8 mouse cellular contexts compared by ENCODE assay signal in the genomic region with DNA sequence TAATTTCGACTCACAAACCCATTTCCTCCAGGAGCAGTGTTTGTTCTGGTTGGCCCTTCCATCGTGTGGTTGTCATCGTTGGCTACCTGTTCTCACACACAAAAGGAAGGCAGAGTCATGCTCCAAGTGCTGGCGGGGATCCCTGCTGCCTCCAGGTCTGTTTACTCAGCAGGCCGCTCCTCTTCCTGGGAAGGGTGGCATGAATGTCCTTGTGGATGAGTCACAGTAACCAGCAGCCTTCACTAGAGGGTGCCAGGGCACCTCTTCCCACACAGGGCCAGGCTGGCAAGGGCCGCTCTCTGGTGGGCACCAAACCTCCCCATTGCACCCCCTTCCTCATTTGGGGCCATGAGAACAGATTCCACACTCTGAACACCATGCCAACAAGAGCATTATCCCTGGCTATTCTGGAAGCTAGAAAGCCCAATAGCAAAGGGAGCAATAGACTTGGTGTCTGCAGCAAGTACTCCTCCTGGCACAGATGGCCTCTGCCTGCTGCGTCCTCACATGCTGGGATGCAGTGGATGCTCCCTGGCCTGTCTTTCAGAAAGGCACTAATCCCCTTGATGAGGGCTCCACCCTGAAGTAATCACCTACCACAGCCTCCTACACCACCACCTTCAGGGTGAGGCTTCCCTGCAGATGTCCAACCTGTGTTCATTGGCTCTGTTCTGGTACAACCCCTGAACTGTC.
DNase-seq lines count a peak whose midpoint lies in the region; ATAC-seq and TF ChIP-seq lines count a peak whose summit lies in the region.

No protein-coding gene starts in this region.

- peak; percentile 48 for TF ChIP-seq CTCF in forebrain, postnatal 0 days (IDR thresholded peaks at IDR 0.05; ENCODE audit: low read depth)
- TF ChIP-seq CTCF in lung, adult 2 months (IDR thresholded peaks at IDR 0.05; ENCODE audit: insufficient read depth, low read length), result peak; percentile 77

- H3K9ac ChIP-seq in forebrain, postnatal 0 days, result no peak overlapping the region
- H3K9ac ChIP-seq in forebrain, embryonic 16.5 days (replicated peaks; ENCODE audit: low read depth, low read length), result no peak overlapping the region
- H3K9ac ChIP-seq in intestine, embryonic 15.5 days, result no peak overlapping the region

- no peaks in the 10 kb centered on the region for H3K27me3 ChIP-seq in forebrain, postnatal 0 days (ENCODE audit: insufficient read depth, low read length)
- H3K27me3 ChIP-seq in forebrain, embryonic 16.5 days (replicated peaks; ENCODE audit: control insufficient read depth, insufficient read depth, low read length), result no peaks in the 10 kb centered on the region
- H3K27me3 ChIP-seq in intestine, embryonic 15.5 days (replicated peaks), result no peaks in the 10 kb centered on the region

- ATAC-seq in forebrain, postnatal 0 days, result peak; percentile 74
- ATAC-seq in forebrain, embryonic 16.5 days, result no peak
- peak; percentile 80 for ATAC-seq in intestine, embryonic 15.5 days
- ATAC-seq in CD4-positive, CD25-positive, alpha-beta regulatory T cell, adult 4 months, result no peak

- 0 out of 2 replicates have a peak, but pooled peaks have one; percentile 6 for TF ChIP-seq POLR2A in lung, adult 2 months (IDR thresholded peaks at IDR 0.05; ENCODE audit: borderline replicate concordance, extremely low read depth, low read depth, low read length)

- H3K27ac ChIP-seq in forebrain, postnatal 0 days (ENCODE audit: low read depth, low read length), result no peak overlapping the region
- H3K27ac ChIP-seq in forebrain, embryonic 16.5 days (ENCODE audit: low read length), result no peak overlapping the region
- no peak overlapping the region for H3K27ac ChIP-seq in intestine, embryonic 15.5 days

- no peak overlapping the region for H3K4me3 ChIP-seq in forebrain, postnatal 0 days (ENCODE audit: low read depth, low read length)
- no peak overlapping the region for H3K4me3 ChIP-seq in forebrain, embryonic 16.5 days (replicated peaks; ENCODE audit: low read length)
- H3K4me3 ChIP-seq in intestine, embryonic 15.5 days (replicated peaks), result no peak overlapping the region
- H3K4me3 ChIP-seq in lung, adult 2 months (replicated peaks; ENCODE audit: extremely low read depth, low read depth, low read length), result no peak overlapping the region

- WGBS in forebrain, postnatal 0 days, result 56% methylated on average over 7 of the region's 7 CpGs
- 56% methylated on average over 7 of the region's 7 CpGs for WGBS in forebrain, embryonic 16.5 days
- WGBS in intestine, embryonic 15.5 days, result 46% methylated on average over 7 of the region's 7 CpGs
- 23% methylated on average over 7 of the region's 7 CpGs for WGBS in lung, adult 2 months

- DNase-seq in forebrain, postnatal 0 days, result peak; percentile 12
- peak; percentile 24 to 35 for DNase-seq in urinary bladder, adult 18-20 months (ENCODE audit: low spot score in 2 of 2)
- DNase-seq in urinary bladder, postnatal 10 days (ENCODE audit: low spot score), result no peak
- peak; percentile 58 for DNase-seq in lung, adult 2 months
- no peak for DNase-seq in gastrocnemius, postnatal 25 days

- H3K9me3 ChIP-seq in forebrain, postnatal 0 days (ENCODE audit: low read length), result no peaks in the 10 kb centered on the region
- H3K9me3 ChIP-seq in forebrain, embryonic 16.5 days (ENCODE audit: control insufficient read depth, low read length), result no peaks in the 10 kb centered on the region
- H3K9me3 ChIP-seq in intestine, embryonic 15.5 days, result no peaks in the 10 kb centered on the region

- H3K36me3 ChIP-seq in forebrain, postnatal 0 days (ENCODE audit: insufficient read depth), result no peaks in the 10 kb centered on the region
- no peaks in the 10 kb centered on the region for H3K36me3 ChIP-seq in forebrain, embryonic 16.5 days (ENCODE audit: control insufficient read depth, insufficient read depth)
- no peaks in the 10 kb centered on the region for H3K36me3 ChIP-seq in intestine, embryonic 15.5 days

- H3K4me2 ChIP-seq in forebrain, postnatal 0 days (ENCODE audit: low read depth), result no peak overlapping the region
- H3K4me2 ChIP-seq in forebrain, embryonic 16.5 days (ENCODE audit: low read length), result no peak overlapping the region
- H3K4me2 ChIP-seq in intestine, embryonic 15.5 days (replicated peaks), result no peak overlapping the region

- no peaks in the 10 kb centered on the region for H3K4me1 ChIP-seq in forebrain, postnatal 0 days (ENCODE audit: insufficient read depth)
- no peaks in the 10 kb centered on the region for H3K4me1 ChIP-seq in forebrain, embryonic 16.5 days (replicated peaks; ENCODE audit: control insufficient read depth, insufficient read depth, low read length)
- no peaks in the 10 kb centered on the region for H3K4me1 ChIP-seq in intestine, embryonic 15.5 days (replicated peaks)
- H3K4me1 ChIP-seq in lung, adult 2 months (ENCODE audit: control insufficient read depth, insufficient read depth, low read length), result peaks cover 8% of the 10 kb centered on the region

Comparison
In these comparisons a context has a peak if more than half of its experiments do, and no peak if none do; other contexts are left out.
1. ATAC-seq: peak in forebrain, postnatal 0 days (single experiment) and intestine, embryonic 15.5 days (single experiment); none in forebrain, embryonic 16.5 days (single experiment) and CD4-positive, CD25-positive, alpha-beta regulatory T cell, adult 4 months (single experiment).
2. DNase-seq: peak in forebrain, postnatal 0 days (single experiment), urinary bladder, adult 18-20 months (2 of 2) and lung, adult 2 months (single experiment); none in urinary bladder, postnatal 10 days (single experiment) and gastrocnemius, postnatal 25 days (single experiment).